Mouse (Mus musculus): ENCODE results near the gene Edrf1. TPM values are rescaled to one million over a fixed set of nuclear protein-coding genes. Genes with fewer than 3 reads are reported as not detected.

Gene Edrf1
- polyA plus RNA-seq, 1 experiment from 2014 or later: 32.1 TPM

- Histone ChIP-seq H3K27me3 (no peaks in the 10 kb centered on the region), H3K4me3 (replicated peaks) (no peak overlapping the region), H3K9me3 (no peaks in the 10 kb centered on the region), H3K36me3 (replicated peaks) (no peaks in the 10 kb centered on the region), H3K4me2 (no peak overlapping the region), H3K27ac (no peak overlapping the region), H3K9ac (no peak overlapping the region), H3K4me1 (no peaks in the 10 kb centered on the region; the same call in 1 of the 2 replicates)
- 54% methylated on average over 11 of the region's 11 CpGs for WGBS
- ATAC-seq (ENCODE audit: low FRiP score): no peak
Measured at GRCm38 (mm10) chr7:133620721-133621120, 16.6 kb upstream of the Edrf1 start.

- no peak overlapping the region for H3K9ac ChIP-seq
- no peaks in the 10 kb centered on the region for H3K36me3 ChIP-seq (replicated peaks)
- no peak overlapping the region for H3K4me2 ChIP-seq
- H3K4me1 ChIP-seq: peaks cover 8% of the 10 kb centered on the region
- H3K9me3 ChIP-seq: no peaks in the 10 kb centered on the region
- no peaks in the 10 kb centered on the region for H3K27me3 ChIP-seq
- H3K4me3 ChIP-seq (replicated peaks): no peak overlapping the region
- 84% methylated on average over 5 of the region's 5 CpGs for WGBS
- H3K27ac ChIP-seq: no peak overlapping the region
- ATAC-seq (ENCODE audit: low FRiP score): no peak
Measured at GRCm38 (mm10) chr7:133623226-133623625, 14.1 kb upstream of the Edrf1 start.

- Histone ChIP-seq H3K27ac (no peak overlapping the region), H3K27me3 (no peaks in the 10 kb centered on the region), H3K4me3 (replicated peaks) (no peak overlapping the region), H3K36me3 (replicated peaks) (no peaks in the 10 kb centered on the region), H3K4me2 (no peak overlapping the region), H3K9me3 (no peaks in the 10 kb centered on the region), H3K9ac (no peak overlapping the region), H3K4me1 (peaks cover 8% of the 10 kb centered on the region; the same call in 1 of the 2 replicates)
- WGBS: 57% methylated on average over 14 of the region's 14 CpGs
- ATAC-seq (ENCODE audit: low FRiP score): no peak
Measured at GRCm38 (mm10) chr7:133627184-133627936, 10.0 kb upstream of the Edrf1 start.

- Histone ChIP-seq H3K4me3 (replicated peaks) (no peak overlapping the region), H3K36me3 (replicated peaks) (no peaks in the 10 kb centered on the region), H3K9me3 (no peaks in the 10 kb centered on the region), H3K4me2 (no peak overlapping the region), H3K27ac (no peak overlapping the region), H3K27me3 (no peaks in the 10 kb centered on the region), H3K4me1 (peaks cover 8% of the 10 kb centered on the region; the same call in 1 of the 2 replicates), H3K9ac (no peak overlapping the region)
- ATAC-seq (ENCODE audit: low FRiP score): no peak
- WGBS: 82% methylated on average over 5 of the region's 5 CpGs
Measured at GRCm38 (mm10) chr7:133630821-133631220, 6.5 kb upstream of the Edrf1 start.

- Histone ChIP-seq H3K27me3 (no peaks in the 10 kb centered on the region), H3K27ac (no peak overlapping the region), H3K4me2 (no peak overlapping the region), H3K4me1 (peaks cover 3% of the 10 kb centered on the region; the same call in 1 of the 2 replicates), H3K9ac (no peak overlapping the region), H3K4me3 (replicated peaks) (no peak overlapping the region), H3K36me3 (replicated peaks) (no peaks in the 10 kb centered on the region), H3K9me3 (no peaks in the 10 kb centered on the region)
- 24% methylated on average over 2 of the region's 2 CpGs for WGBS
- ATAC-seq (ENCODE audit: low FRiP score): no peak
Measured at GRCm38 (mm10) chr7:133632476-133632875, 4.9 kb upstream of the Edrf1 start.

GRCm38 (mm10) chr7:133634932-133635650, 2.3 kb upstream of the Edrf1 start:
- Histone ChIP-seq H3K27ac (no peak overlapping the region), H3K9ac (no peak overlapping the region), H3K4me3 (replicated peaks) (no peak overlapping the region), H3K4me1 (peaks cover 13% of the 10 kb centered on the region), H3K4me2 (no peak overlapping the region), H3K36me3 (replicated peaks) (peaks cover 5% of the 10 kb centered on the region; the same call in 1 of the 2 replicates), H3K9me3 (no peaks in the 10 kb centered on the region), H3K27me3 (no peaks in the 10 kb centered on the region)
- ATAC-seq (ENCODE audit: low FRiP score): no peak
- 58% methylated on average over 10 of the region's 12 CpGs for WGBS

GRCm38 (mm10) chr7:133636738-133637352, 498 bp upstream of the Edrf1 start:
- H3K27me3 ChIP-seq: no peaks in the 10 kb centered on the region
- no peaks in the 10 kb centered on the region for H3K9me3 ChIP-seq
- peak overlapping the region; percentile 89 for H3K4me3 ChIP-seq (replicated peaks)
- peaks cover 13% of the 10 kb centered on the region for H3K4me1 ChIP-seq
- 2% methylated on average over 21 of the region's 21 CpGs for WGBS
- ATAC-seq (ENCODE audit: low FRiP score): peak; percentile 54
- peak overlapping the region; percentile 65 for H3K9ac ChIP-seq
- H3K27ac ChIP-seq: peak overlapping the region; percentile 91
- H3K4me2 ChIP-seq: peak overlapping the region; percentile 94
- peaks cover 18% of the 10 kb centered on the region for H3K36me3 ChIP-seq (replicated peaks)

GRCm38 (mm10) chr7:133638306-133638705, 963 bp downstream of the Edrf1 start:
- no peaks in the 10 kb centered on the region for H3K9me3 ChIP-seq
- H3K27ac ChIP-seq: no peak overlapping the region
- H3K36me3 ChIP-seq (replicated peaks): peaks cover 33% of the 10 kb centered on the region
- no peak for ATAC-seq (ENCODE audit: low FRiP score)
- no peaks in the 10 kb centered on the region for H3K27me3 ChIP-seq
- H3K4me3 ChIP-seq (replicated peaks): peak overlapping the region; percentile 89
- H3K4me1 ChIP-seq: peaks cover 13% of the 10 kb centered on the region
- H3K9ac ChIP-seq: peak overlapping the region; percentile 93
- 24% methylated on average over 13 of the region's 13 CpGs for WGBS
- H3K4me2 ChIP-seq: peak overlapping the region; percentile 94

- 94% methylated on average over 13 of the region's 13 CpGs for WGBS
- Histone ChIP-seq H3K9me3 (no peaks in the 10 kb centered on the region), H3K9ac (no peak overlapping the region), H3K4me1 (peaks cover 13% of the 10 kb centered on the region), H3K27ac (no peak overlapping the region), H3K4me2 (no peak overlapping the region), H3K36me3 (replicated peaks) (peaks cover 38% of the 10 kb centered on the region), H3K4me3 (replicated peaks) (0 out of 2 replicates have a peak overlapping the region, but pooled peaks have one; percentile 89), H3K27me3 (no peaks in the 10 kb centered on the region)
- no peak for ATAC-seq (ENCODE audit: low FRiP score)
Measured at GRCm38 (mm10) chr7:133638821-133639220, 1.5 kb downstream of the Edrf1 start.

- ATAC-seq (ENCODE audit: low FRiP score): no peak
- 93% methylated on average over 6 of the region's 6 CpGs for WGBS
Measured at GRCm38 (mm10) chr7:133645716-133646115, 8.4 kb downstream of the Edrf1 start.

GRCm38 (mm10) chr7:133662467-133662866, 25.1 kb downstream of the Edrf1 start:
- Histone ChIP-seq H3K4me3 (replicated peaks) (no peak overlapping the region), H3K27me3 (no peaks in the 10 kb centered on the region), H3K4me1 (no peaks in the 10 kb centered on the region), H3K4me2 (no peak overlapping the region), H3K9me3 (no peaks in the 10 kb centered on the region), H3K27ac (no peak overlapping the region), H3K36me3 (replicated peaks) (peaks cover 93% of the 10 kb centered on the region), H3K9ac (no peak overlapping the region)
- WGBS: 89% methylated on average over 1 of the region's 1 CpGs
- ATAC-seq (ENCODE audit: low FRiP score): no peak

More at GRCm38 (mm10) chr7:133645716-133646115, 8.4 kb downstream of the Edrf1 start:
- H3K27me3 ChIP-seq: no peaks in the 10 kb centered on the region
- H3K4me3 ChIP-seq (replicated peaks): no peak overlapping the region
- H3K36me3 ChIP-seq (replicated peaks): peaks cover 90% of the 10 kb centered on the region
- H3K9ac ChIP-seq: no peak overlapping the region
- no peak overlapping the region for H3K27ac ChIP-seq
- no peaks in the 10 kb centered on the region for H3K9me3 ChIP-seq
- H3K4me2 ChIP-seq: no peak overlapping the region
- H3K4me1 ChIP-seq: no peaks in the 10 kb centered on the region

- Histone ChIP-seq H3K36me3 (replicated peaks) (peaks cover 90% of the 10 kb centered on the region), H3K9ac (no peak overlapping the region), H3K4me3 (replicated peaks) (no peak overlapping the region), H3K4me2 (no peak overlapping the region), H3K9me3 (no peaks in the 10 kb centered on the region), H3K4me1 (no peaks in the 10 kb centered on the region), H3K27ac (no peak overlapping the region), H3K27me3 (no peaks in the 10 kb centered on the region)
- no peak for ATAC-seq (ENCODE audit: low FRiP score)
- 87% methylated on average over 1 of the region's 1 CpGs for WGBS
Measured at GRCm38 (mm10) chr7:133669071-133669470, 31.7 kb downstream of the Edrf1 start.
